Mouse (Mus musculus) gastrocnemius, postnatal 10 days (tissue): ENCODE results near the gene Mcm9. TPM values are rescaled to one million over a fixed set of nuclear protein-coding genes. Genes with fewer than 3 reads are reported as not detected.

Source experiments
- DNase-seq: peaks from one replicate; pipeline ENCODE4 v3.0.0; 2021; ENCODE audit warnings: mixed read lengths
- total RNA-seq, 2 experiments: library from RNA; stranded (reverse); gene quantifications; 2 replicates each; pipeline ENCODE4 v1.2.3; 2021

Gene Mcm9
- total RNA-seq, 2 experiments from 2014 or later = 4.5 to 4.9 TPM

DNA sequence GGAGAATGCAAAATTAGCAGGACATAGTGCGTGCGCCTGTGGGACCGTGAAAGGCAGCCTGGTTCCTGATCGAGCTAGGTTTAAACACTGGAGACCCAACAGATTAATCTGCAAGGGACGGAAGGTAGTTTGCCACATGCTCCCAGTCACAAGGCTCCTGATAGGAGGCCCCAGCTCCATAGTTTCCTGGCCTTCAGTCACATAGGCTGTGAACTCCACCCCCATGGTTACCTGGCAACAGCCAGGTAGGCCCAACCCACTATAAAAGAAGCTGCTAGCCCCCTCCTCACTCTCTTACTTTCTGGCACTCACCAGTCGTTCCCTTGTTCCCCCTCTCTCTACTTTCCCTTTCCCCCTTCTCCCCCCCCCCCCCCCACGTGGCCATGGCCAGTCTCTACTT is 50.1 kb downstream of the Mcm9 start:
- no peak for DNase-seq

DNA sequence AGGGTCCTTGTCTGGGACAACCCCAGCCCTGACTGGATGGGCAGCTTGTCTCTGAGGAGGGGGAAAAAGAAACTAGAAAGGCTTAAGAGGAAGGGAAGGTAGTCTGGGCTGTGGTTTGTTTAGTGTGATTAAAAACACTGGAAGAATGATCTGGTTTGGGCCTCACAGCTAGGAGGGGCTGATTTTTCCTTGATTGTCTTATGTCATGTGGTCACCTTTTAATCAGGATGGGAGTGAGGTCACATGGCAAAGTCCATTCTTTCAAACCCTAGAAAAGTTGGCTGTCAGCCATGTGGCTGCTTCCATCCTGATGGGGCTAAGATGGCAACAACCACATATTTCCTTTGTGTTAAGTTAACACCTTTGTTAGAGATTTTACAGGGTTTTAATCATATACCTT is 61.7 kb downstream of the Mcm9 start:
- no peak for DNase-seq

DNA sequence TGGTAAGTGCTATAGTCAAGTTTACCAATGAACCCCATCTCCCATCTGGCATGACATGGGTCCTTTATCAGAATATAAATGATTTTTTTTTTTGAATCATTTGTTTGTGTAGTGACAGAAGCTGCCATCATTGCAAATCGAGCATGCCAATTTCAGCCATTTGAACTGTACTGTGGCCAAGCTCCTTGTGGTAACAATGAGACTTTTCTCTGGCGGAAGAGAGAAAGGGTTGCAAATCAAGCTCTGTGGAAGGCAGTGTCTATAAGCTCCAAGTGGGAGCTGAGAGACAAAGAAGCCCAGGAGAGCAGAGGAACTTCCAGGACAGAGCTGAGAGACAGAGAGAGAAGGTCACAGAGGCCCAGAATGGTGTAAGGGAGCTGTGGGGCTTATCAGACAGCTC is 64.7 kb downstream of the Mcm9 start:
- DNase-seq = no peak

DNA sequence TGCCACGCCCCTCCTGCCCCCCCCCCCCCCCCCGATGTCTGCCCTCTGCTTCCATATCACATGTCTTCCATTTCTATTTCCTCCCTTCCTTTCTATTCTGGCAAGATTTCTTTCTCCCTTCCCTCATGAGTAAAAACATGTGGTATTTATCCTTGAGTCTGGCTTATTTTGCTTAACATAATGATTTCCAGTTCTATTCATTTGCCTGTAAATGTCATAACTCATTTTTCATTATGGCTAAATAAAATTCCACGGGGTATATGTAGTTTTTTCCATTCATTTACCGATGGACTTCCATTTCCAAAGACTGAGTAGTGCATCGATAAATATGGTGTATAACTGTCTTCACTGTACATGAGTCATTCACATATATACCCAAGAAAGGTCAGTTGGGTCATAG is 68.2 kb downstream of the Mcm9 start:
- DNase-seq = no peak

DNA sequence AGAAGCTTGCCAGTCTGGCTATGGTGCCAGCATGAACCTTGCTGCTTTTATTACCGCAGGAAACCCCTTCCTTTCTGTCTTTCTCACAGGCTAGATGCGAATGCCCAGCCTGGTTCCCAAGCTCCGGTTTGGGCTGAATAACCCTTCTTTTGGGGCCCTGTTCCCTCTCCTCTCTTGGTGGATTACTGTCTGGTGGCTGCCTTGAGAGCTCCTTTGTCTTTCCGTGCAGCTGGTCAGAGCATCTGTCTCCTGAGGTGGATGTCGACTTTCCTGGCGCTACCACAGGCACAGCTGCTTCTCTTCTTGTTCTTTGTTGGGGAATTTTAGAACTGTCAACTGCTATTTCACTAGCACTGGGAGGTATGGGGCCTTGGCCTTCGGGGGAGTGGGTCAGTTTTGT is 92.6 kb downstream of the Mcm9 start:
- no peak for DNase-seq

DNA sequence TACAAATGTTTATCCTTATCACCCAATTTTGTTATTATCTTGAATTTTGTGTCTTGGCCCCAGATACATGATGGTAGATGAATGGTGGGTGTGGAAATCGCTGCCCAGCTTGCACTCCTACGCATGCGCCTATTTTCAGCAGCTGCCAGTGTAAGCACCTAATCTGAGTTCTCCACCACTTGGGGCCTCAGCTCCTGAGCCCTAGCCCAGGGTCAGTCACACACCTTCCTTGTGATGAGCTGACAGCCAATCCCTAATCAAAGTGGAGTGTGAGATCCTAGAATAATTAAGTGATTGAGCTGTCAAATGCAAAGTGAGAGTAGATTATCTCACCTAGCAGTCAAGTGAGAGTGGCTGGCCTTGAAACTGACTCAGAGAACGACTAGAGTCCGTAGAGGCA is 97.9 kb downstream of the Mcm9 start:
- no peak for DNase-seq

DNA sequence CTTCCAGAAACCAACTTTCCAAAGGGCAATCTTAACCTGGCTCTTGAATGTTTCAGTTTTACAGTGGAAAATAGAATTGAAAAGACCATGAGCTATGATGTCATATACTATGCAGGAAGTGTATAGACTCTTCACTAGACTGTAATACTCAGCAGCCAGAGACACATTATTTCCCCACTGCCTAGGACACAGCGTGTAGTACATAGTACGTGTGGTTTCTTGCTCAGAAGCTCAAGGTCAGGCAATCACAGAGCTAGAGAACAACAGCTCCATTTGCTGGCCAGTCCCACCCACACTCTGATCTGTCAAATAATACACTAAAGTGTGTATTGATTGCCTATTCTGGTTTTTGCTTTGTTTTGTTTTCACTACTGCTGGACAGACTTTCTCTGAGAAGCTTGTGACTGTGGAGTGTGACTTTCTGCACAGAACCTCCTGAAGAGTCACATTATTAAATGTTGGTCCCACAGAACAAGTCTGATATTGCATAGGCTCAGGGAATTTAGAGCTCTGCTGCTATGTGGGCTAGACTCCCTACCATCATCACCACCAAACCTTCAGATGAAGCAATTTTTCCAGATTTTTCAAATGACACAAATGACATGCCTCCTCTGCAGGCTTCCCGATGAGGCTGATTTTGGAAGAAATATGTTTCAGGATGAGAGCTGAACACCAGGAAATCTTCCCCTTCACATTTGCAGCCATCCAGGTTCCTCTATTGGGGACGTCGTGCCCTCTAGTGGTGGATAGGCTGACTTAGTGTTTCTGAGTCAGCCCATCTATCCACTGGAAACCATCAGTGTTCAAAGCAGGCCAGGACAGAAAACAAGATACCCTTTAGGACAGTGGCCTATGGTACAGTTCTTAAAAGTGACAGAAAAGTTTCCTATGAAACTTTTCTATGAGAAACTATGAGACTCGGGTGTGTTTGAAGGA is 102.1 kb downstream of the Mcm9 start:
- DNase-seq = peak; percentile 68

DNA sequence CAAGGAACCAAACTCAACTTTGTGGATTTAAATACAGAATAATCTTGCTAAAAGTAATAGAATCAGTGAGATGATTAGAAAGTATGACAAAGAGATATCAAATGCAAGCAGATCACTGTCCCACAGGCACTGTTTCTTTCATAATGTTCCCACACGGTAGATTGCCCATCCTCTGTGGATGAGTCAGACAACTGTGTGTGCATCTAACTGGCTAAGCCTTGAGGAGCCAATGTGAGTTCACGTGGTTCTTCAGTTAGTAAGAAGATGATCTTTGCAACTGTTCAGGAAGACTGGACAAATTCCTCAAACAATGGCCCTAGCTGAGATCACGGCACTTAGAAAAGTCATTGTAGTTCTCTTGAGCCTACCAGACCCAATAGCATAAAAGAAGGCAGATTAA is 102.9 kb downstream of the Mcm9 start:
- DNase-seq = no peak

DNA sequence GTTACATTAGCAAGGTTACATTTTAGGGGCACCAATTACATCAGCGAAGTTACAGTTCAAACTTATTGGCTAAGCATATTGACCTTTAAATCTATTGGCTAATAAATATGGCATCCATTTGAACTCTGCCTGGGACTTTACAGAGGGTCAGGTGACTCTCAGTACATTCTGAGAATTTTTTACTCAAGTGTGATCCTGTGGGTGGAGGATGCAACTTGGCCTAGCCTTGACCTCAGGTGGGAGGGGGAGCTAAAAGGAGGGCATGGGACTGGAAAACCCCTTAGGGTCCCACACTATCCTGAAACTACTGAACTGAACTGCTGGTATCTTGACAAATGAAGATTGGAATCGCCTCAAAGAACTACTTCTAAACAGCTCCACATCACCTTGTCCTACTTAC is 103.9 kb downstream of the Mcm9 start:
- no peak for DNase-seq

DNA sequence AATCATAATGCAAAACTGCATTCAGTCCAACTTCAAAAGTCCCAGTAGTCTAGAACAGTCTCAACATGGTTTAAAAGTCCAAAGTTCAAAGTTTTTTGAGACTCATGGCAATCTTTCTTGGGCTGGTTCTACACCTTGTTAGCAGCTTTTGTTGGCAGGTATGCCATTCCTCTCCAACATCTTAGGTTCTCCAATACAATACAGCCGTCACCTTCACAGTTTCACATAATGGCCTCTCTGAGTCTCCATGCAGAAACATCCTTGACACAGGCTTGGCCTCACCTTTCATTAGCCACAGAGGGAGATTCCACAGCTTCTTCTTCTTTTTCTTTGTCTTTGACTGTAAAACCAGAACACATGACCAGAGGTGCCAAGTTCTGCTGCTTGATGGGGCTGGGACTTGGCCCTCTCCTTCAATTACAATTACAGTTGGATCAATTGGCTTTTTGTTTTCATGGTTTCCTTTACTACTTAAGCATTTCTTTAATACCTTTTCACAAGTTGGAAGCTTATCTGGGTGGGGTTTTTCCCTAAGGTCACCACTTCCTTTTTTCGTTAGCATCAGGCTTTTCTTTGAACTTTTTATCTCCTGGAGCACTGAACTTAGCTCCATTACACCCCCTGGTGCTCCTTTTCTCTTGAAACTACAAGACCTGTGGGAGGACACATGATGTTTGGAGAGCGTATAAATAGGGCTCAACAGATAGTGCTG is 104.8 kb downstream of the Mcm9 start:
- DNase-seq = no peak

DNA sequence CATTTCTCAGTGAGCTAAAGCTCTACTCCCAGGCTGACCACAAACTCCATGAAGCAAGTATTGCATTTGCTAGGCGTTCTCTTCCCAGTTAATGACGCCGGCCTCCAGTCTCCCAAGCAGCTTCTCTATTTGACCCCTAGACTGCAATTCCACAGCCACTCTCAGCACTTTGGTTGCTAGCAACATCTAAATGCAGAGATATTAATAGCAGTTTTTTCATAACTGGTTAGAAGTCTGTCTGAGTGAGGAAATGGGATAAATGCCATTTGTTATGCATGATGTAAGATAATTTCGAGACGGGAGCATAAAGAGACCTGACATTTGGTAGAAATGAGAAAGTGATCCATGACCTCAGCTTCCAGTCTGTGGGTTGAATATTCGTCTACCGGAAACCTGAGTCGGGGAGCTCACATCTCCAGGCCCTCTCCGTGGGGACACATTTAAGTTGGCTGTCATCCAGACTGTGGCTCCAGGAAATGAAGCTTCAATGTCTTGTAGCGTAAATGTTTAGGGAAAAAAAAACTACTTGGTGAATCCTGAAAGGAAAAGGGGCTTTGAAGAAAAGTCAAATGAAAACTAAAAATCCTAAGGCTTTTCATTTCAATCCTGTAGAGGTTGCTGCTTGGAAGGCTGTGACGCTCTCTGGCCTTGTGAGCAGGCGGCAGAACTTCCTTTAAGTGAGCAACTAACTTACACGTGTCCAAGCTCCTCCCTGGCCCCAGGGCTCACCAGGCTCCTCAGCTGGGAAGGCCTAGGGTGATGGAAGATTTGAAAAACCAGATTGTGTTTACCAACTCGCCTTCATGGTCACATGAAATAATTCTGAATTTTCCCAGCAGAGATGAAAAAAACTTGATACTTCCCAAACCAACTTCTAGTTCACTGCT is 110.9 kb downstream of the Mcm9 start:
- peak; percentile 32 for DNase-seq

DNA sequence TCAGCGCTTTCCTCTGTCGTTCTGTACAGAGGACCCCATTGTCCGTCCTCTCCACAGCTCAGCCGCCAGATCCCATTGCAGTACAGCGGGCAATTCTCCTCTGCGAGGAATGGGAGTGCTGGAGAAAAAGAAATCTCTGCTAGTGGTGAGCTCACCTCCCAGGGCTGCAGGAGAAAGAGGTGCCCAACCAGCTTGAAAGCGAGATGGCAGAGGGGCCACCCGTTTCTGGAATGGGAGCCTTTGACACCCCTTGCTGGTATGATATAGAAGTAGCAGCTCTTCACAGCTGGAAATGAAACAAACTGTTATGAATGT is 111.7 kb downstream of the Mcm9 start:
- no peak for DNase-seq

DNA sequence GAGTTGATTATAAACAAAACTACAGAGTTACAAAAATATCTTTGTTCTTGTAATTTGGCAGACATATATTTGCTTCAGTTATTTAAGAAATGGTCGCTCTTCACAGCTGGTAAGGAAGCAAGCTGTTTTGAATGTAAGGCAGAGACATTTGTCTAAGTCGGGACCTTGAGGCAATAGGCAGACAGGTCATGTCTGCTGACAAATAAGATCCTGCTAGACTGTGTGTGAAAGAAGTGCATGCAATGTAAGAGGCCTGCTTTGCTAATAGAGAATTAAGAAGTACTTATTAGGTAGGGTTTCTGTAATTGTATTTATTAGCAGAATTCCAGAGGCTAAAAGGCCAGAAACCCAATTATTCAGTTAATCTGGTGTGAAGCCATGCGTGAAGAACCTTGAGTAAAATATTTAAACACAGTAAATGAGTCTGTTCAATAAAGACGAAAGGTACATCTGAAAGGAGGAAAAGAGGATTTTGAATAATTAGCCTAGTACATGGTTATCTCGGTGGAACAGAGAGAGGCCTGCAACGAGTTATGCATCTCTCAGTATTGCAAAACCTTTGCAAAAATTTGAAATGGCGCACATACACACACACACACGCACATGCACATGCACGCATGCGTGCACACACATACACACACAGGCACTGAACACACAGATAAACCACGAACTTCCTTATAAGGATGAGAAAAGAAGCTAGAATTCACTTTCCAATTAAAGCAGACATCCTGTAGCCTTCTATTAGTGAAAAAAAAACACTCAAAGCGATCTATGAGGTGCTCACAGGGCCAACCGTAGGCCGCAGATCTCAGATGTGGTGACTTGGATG is 112.3 kb downstream of the Mcm9 start:
- DNase-seq = no peak

DNA sequence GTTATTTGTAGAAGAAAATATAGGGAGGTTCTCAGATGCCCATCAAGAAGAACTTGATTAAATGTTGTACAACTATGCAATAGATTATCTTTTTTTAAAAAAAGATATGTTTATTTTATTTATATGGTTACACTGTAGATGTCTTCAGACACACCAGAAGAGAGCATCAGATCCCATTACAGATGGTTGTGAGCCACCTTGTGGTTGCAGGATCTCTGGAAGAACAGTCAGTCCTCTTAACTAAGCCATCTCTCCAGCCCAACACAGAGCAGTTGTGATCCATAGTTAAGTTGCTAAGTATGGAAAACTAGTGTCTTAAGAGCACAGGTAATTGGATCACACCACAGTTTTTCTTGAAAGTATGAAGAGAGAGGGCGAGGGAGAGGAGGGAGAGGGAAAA is 117.7 kb downstream of the Mcm9 start:
- no peak for DNase-seq

DNA sequence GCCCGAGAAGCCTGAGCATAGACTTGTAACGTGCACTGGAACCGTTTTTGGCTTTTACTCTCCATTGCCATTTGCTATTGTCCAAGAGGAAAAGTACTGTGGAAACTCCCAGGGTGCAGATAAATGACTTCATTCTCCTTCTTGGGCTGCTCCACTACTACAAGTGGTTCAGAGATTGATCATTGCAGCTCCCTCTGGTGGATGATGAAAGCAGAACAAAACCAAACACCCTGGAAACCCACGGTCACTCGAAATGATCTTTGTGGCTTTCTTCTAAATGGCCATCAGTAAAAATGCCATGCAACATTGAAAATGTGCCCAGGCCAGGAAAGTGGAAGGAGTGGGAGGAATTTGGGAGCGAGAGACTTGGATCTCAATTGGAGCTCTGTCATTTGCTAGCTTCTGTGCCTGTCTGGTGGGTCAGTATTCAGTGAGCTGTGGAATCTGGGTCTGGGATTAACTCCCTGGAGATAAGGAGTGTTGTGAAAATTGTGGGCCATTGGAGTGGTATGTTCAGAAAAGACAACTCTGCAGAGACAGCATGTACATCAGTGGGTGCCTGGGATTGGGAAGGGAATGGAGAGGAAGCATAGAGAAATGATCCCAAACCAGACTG is 121.0 kb downstream of the Mcm9 start:
- DNase-seq = peak; percentile 38

DNA sequence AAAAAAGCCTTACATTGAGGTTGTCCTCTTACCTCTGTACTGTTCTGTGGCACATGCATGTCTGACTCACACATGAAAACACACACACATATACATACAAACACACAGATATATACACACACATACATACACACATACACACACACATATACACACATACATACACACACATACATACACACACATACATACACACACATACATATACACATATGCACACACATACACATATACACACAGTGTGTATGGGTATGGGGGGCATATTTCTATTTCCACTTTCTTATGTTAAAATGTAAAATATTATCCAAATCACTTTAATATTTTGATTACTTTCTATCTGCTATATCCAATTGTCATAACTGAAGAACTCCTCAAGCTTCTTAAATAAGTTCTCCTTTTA is 121.6 kb downstream of the Mcm9 start:
- no peak for DNase-seq

DNA sequence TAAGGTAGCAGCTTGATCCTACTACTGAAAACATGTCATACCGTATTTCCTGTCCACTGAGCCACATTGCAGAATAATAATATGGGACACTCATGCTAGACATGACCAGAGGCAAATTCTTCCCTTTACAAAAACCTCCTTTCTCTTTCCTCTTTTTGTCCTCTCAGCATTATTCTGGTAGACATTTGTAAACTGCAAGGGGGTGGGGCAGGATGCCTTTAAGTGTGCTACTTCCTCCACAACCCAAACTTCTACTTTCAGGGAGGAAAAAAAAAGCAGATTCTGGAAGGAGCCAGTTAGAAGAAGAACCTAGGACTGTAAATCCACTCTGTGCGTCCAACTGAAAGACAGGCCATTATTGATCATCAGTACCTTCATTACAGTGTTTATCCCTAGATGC is 124.7 kb downstream of the Mcm9 start:
- no peak for DNase-seq

DNA sequence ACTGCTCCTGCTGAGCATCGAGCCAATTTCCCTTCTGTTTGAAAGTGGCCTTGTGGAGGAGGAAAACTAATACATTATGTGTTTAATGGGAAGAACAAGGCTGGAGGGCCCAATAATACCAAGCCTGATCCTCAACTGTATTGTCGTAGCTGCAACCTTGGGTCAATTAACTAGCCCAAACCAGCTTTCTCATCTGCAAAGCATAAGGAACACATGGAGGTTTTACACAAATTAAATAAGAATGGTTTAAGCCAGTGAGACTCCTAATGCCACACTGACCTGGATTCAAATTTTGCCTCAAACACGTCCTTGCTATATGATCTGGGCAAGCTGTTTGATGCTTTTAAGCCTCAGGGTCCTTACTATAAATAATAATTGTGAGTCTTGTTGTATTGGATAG is 125.2 kb downstream of the Mcm9 start:
- no peak for DNase-seq

DNA sequence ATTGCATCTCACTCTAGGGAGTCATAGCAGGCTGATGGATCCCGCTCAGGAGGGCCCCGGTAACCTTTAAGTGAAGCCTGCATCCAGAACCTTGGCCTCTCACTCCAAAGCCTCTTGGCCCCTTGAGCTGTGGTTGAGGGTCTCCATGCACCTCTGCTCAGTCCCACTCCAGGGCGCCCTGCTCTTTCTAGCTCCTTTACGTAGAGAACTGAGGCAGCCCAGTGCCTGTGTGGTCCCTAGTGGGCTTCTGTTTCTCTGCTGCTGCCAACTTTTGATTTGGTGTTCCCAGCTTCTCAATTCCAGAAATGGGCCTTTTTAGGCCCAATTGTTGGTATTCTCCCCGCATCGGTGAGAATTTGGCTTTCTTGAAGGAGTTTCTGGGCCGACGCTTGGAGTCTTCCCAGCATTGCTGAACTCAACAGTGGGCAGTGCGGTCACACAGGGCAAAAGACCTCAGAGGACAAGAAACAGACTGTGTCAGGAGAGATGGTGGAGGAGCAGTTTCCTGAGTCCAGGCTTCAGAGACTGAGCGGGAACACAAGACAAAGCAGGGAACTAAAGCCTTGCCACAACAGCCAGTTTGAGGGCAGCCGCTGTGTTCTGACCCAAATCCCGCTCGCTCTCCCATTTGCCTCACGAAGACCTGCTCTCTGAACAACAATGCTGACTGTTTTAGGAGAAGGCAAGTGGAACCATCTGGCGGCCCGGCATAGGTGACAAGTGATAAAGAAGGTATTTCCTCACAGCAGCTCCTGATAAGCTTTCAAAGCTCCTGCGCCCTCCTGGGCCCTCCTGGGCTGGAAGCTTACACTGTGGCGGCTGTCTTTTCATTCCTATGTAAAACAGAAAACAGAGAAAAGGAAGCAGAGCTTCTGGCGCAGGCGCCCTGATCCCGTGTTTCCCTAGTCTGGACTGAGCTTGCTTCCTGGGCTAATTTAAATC is 127.1 kb downstream of the Mcm9 start:
- no peak for DNase-seq

DNA sequence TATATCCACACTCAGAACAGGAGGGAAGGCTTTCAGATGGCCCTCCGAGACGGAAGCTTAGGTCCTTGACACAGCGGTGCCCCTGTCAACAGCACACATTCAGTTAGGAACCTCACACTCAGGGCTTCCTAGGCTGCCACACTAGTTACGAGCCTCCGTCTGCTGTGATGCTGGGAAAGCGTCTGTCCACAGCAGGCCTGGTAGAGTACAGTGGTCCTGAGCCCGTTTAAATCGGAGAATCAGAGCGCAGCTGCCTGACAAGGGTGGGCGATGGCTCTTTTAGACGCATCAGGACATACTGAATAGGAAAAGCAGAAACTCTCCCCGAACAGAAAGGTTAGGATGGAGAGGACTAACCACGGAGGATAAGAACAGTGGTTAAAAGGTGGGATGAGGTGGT is 127.8 kb downstream of the Mcm9 start:
- DNase-seq = no peak
